Mouse (Mus musculus): ENCODE measurements around the gene Reep6. TPM values are rescaled to one million over a fixed set of nuclear protein-coding genes. Genes with fewer than 3 reads are reported as not detected.
A peak's percentile ranks its signal among the peaks of the same experiment; 100 is the strongest.
"Not testable (repeated sequence)": the region's sequence is repeated elsewhere in the genome, so short reads cannot be mapped to it uniquely, and the experiment has no call there.

Reep6 gene
- polyA plus RNA-seq, 1 experiment from 2014 or later: 5.5 TPM

- Histone ChIP-seq H3K4me1 (ENCODE audit: control insufficient read depth, insufficient read depth, low read length) (peaks cover 7% of the 10 kb centered on the region; the same call in 1 of the 2 replicates), H3K4me2 (ENCODE audit: low read depth) (peak overlapping the region; percentile 10; the same call in 1 of the 2 replicates), H3K27ac (ENCODE audit: low read depth, low read length) (no peak overlapping the region), H3K4me3 (ENCODE audit: low read depth, low read length) (peak overlapping the region; percentile 3; the same call in 1 of the 2 replicates), H3K27me3 (ENCODE audit: control insufficient read depth, insufficient read depth, low read length) (peaks cover 73% of the 10 kb centered on the region), H3K36me3 (ENCODE audit: control insufficient read depth, insufficient read depth, low read length) (no peaks in the 10 kb centered on the region), H3K9ac (ENCODE audit: low read length) (no peak overlapping the region), H3K9me3 (ENCODE audit: control insufficient read depth, low read length) (no peaks in the 10 kb centered on the region)
- 2% methylated on average over 26 of the region's 26 CpGs for WGBS
- ATAC-seq (ENCODE audit: insufficient read depth, low FRiP score, low TSS enrichment) (peak; percentile 24), DNase-seq (ENCODE audit: low spot score) (no peak)
Observed at GRCm38 (mm10) chr10:80342305-80342748, 12.6 kb downstream of the Reep6 start.

GRCm38 (mm10) chr10:80342749-80343424 is 13.1 kb downstream of the Reep6 start:
- DNase-seq (ENCODE audit: low spot score): peak; percentile 66
- Histone ChIP-seq H3K9ac (ENCODE audit: low read length) (no peak overlapping the region), H3K27me3 (ENCODE audit: control insufficient read depth, insufficient read depth, low read length) (peaks cover 79% of the 10 kb centered on the region), H3K4me1 (ENCODE audit: control insufficient read depth, insufficient read depth, low read length) (peaks cover 7% of the 10 kb centered on the region; the same call in 1 of the 2 replicates), H3K4me3 (ENCODE audit: low read depth, low read length) (peak overlapping the region; percentile 23), H3K27ac (ENCODE audit: low read depth, low read length) (no peak overlapping the region), H3K9me3 (ENCODE audit: control insufficient read depth, low read length) (no peaks in the 10 kb centered on the region), H3K4me2 (ENCODE audit: low read depth) (peak overlapping the region; percentile 38), H3K36me3 (ENCODE audit: control insufficient read depth, insufficient read depth, low read length) (no peaks in the 10 kb centered on the region)
- under 1% methylated on average over 29 of the region's 33 CpGs for WGBS
- peak; percentile 58 for ATAC-seq (ENCODE audit: insufficient read depth, low FRiP score, low TSS enrichment)

- H3K9ac ChIP-seq (ENCODE audit: low read length): no peak overlapping the region
- no peak; the same call in 1 of the 2 replicates for ATAC-seq (ENCODE audit: insufficient read depth, low FRiP score, low TSS enrichment)
- H3K9me3 ChIP-seq (ENCODE audit: control insufficient read depth, low read length): no peaks in the 10 kb centered on the region
- 28% methylated on average over 13 of the region's 13 CpGs for WGBS
- 0 out of 2 replicates have a peak overlapping the region, but pooled peaks have one; percentile 4 for H3K4me3 ChIP-seq (ENCODE audit: low read depth, low read length)
- peaks cover 9% of the 10 kb centered on the region for H3K4me1 ChIP-seq (ENCODE audit: control insufficient read depth, insufficient read depth, low read length)
- no peak for DNase-seq (ENCODE audit: low spot score)
- no peaks in the 10 kb centered on the region for H3K36me3 ChIP-seq (ENCODE audit: control insufficient read depth, insufficient read depth, low read length)
- no peak overlapping the region for H3K27ac ChIP-seq (ENCODE audit: low read depth, low read length)
- peaks cover 84% of the 10 kb centered on the region for H3K27me3 ChIP-seq (ENCODE audit: control insufficient read depth, insufficient read depth, low read length)
- H3K4me2 ChIP-seq (ENCODE audit: low read depth): peak overlapping the region; percentile 38
Observed at GRCm38 (mm10) chr10:80343425-80343895, 13.7 kb downstream of the Reep6 start.

- ATAC-seq (ENCODE audit: insufficient read depth, low FRiP score, low TSS enrichment): no peak
- Histone ChIP-seq H3K27ac (ENCODE audit: low read depth, low read length) (no peak overlapping the region), H3K9me3 (ENCODE audit: control insufficient read depth, low read length) (no peaks in the 10 kb centered on the region), H3K9ac (ENCODE audit: low read length) (no peak overlapping the region), H3K27me3 (ENCODE audit: control insufficient read depth, insufficient read depth, low read length) (peaks cover 92% of the 10 kb centered on the region), H3K36me3 (ENCODE audit: control insufficient read depth, insufficient read depth, low read length) (no peaks in the 10 kb centered on the region), H3K4me2 (ENCODE audit: low read depth) (no peak overlapping the region), H3K4me1 (ENCODE audit: control insufficient read depth, insufficient read depth, low read length) (peaks cover 13% of the 10 kb centered on the region), H3K4me3 (ENCODE audit: low read depth, low read length) (no peak overlapping the region)
- DNase-seq (ENCODE audit: low spot score): no peak
- WGBS: 38% methylated on average over 9 of the region's 9 CpGs
Observed at GRCm38 (mm10) chr10:80344131-80344661, 14.4 kb downstream of the Reep6 start.

GRCm38 (mm10) chr10:80345122-80345521 is 15.4 kb downstream of the Reep6 start:
- DNase-seq (ENCODE audit: low spot score) (no peak), ATAC-seq (ENCODE audit: insufficient read depth, low FRiP score, low TSS enrichment) (no peak)
- H3K36me3 ChIP-seq (ENCODE audit: control insufficient read depth, insufficient read depth, low read length): no peaks in the 10 kb centered on the region
- no peak overlapping the region for H3K27ac ChIP-seq (ENCODE audit: low read depth, low read length)
- peaks cover 98% of the 10 kb centered on the region for H3K27me3 ChIP-seq (ENCODE audit: control insufficient read depth, insufficient read depth, low read length)
- H3K4me2 ChIP-seq (ENCODE audit: low read depth): no peak overlapping the region
- WGBS: 2% methylated on average over 16 of the region's 16 CpGs
- peak overlapping the region; percentile 10; the same call in 1 of the 2 replicates for H3K9ac ChIP-seq (ENCODE audit: low read length)
- peaks cover 13% of the 10 kb centered on the region for H3K4me1 ChIP-seq (ENCODE audit: control insufficient read depth, insufficient read depth, low read length)
- no peak overlapping the region for H3K4me3 ChIP-seq (ENCODE audit: low read depth, low read length)
- H3K9me3 ChIP-seq (ENCODE audit: control insufficient read depth, low read length): no peaks in the 10 kb centered on the region

GRCm38 (mm10) chr10:80345929-80346328 is 16.2 kb downstream of the Reep6 start:
- not testable (repeated sequence) for H3K9ac ChIP-seq (ENCODE audit: low read length); H3K9me3 ChIP-seq (ENCODE audit: control insufficient read depth, low read length); ATAC-seq (ENCODE audit: insufficient read depth, low FRiP score, low TSS enrichment); H3K36me3 ChIP-seq (ENCODE audit: control insufficient read depth, insufficient read depth, low read length); H3K4me2 ChIP-seq (ENCODE audit: low read depth); DNase-seq (ENCODE audit: low spot score); H3K27ac ChIP-seq (ENCODE audit: low read depth, low read length); H3K4me3 ChIP-seq (ENCODE audit: low read depth, low read length)
- peaks cover 97% of the 10 kb centered on the region for H3K27me3 ChIP-seq (ENCODE audit: control insufficient read depth, insufficient read depth, low read length)
- WGBS: 76% methylated on average over 5 of the region's 6 CpGs
- peaks cover 10% of the 10 kb centered on the region for H3K4me1 ChIP-seq (ENCODE audit: control insufficient read depth, insufficient read depth, low read length)

- Histone ChIP-seq H3K36me3 (ENCODE audit: control insufficient read depth, insufficient read depth, low read length) (no peaks in the 10 kb centered on the region), H3K4me1 (ENCODE audit: control insufficient read depth, insufficient read depth, low read length) (peaks cover 6% of the 10 kb centered on the region), H3K9ac (ENCODE audit: low read length) (no peak overlapping the region), H3K27ac (ENCODE audit: low read depth, low read length) (no peak overlapping the region), H3K9me3 (ENCODE audit: control insufficient read depth, low read length) (no peaks in the 10 kb centered on the region), H3K4me3 (ENCODE audit: low read depth, low read length) (0 out of 2 replicates have a peak overlapping the region, but pooled peaks have one; percentile 13), H3K27me3 (ENCODE audit: control insufficient read depth, insufficient read depth, low read length) (peaks cover 94% of the 10 kb centered on the region), H3K4me2 (ENCODE audit: low read depth) (no peak overlapping the region; the same call in 1 of the 2 replicates)
- no peak for ATAC-seq (ENCODE audit: insufficient read depth, low FRiP score, low TSS enrichment)
- WGBS: 20% methylated on average over 17 of the region's 17 CpGs
- DNase-seq (ENCODE audit: low spot score): no peak
Observed at GRCm38 (mm10) chr10:80347514-80347967, 17.8 kb downstream of the Reep6 start.

- Histone ChIP-seq H3K4me2 (ENCODE audit: low read depth) (peak within 1 kb of the TSS; percentile 26), H3K36me3 (ENCODE audit: control insufficient read depth, insufficient read depth, low read length) (no peaks in the 10 kb centered on the region), H3K9me3 (ENCODE audit: control insufficient read depth, low read length) (no peaks in the 10 kb centered on the region), H3K4me3 (ENCODE audit: low read depth, low read length) (peak within 1 kb of the TSS; percentile 13; the same call in 1 of the 2 replicates), H3K27me3 (ENCODE audit: control insufficient read depth, insufficient read depth, low read length) (peaks cover 94% of the 10 kb centered on the region), H3K27ac (ENCODE audit: low read depth, low read length) (no peak within 1 kb of the TSS), H3K9ac (ENCODE audit: low read length) (no peak within 1 kb of the TSS; the same call in 1 of the 2 replicates), H3K4me1 (ENCODE audit: control insufficient read depth, insufficient read depth, low read length) (peaks cover 6% of the 10 kb centered on the region)
- ATAC-seq (ENCODE audit: insufficient read depth, low FRiP score, low TSS enrichment) (peak; percentile 54; the same call in 1 of the 2 replicates), DNase-seq (ENCODE audit: low spot score) (peak; percentile 74)
- under 1% methylated on average over 37 of the region's 42 CpGs for WGBS
Observed at GRCm38 (mm10) chr10:80348244-80348781, 18.6 kb downstream of the Reep6 start, which contains the start of gene Adamtsl5. Gene Adamtsl5, minus strand, starts transcription at chr10:80348412.
